Comparison of ENCODE assay signal across 13 mouse cellular contexts in genomic region chr10:17559980-17560379, GRCm38 (mm10).
DNase-seq lines count a peak whose midpoint lies in the region; ATAC-seq lines count a peak whose summit lies in the region.
"Had no signal": no experiment of that assay in that cellular context is flagged by ENCODE, and none has a peak within 500 bp of the region (broad histone marks: within the 10 kb centered on the region; RNA-seq: fewer than 3 reads in every experiment).

No protein-coding gene starts in this region.

- peaks cover 28% of the 10 kb centered on the region for H3K4me1 ChIP-seq in kidney, embryonic 16.5 days (ENCODE audit: insufficient read depth, low read length)
- H3K4me1 ChIP-seq in heart, embryonic 15.5 days (replicated peaks): peaks cover 18% of the 10 kb centered on the region

- 42% methylated on average over 3 of the region's 3 CpGs for WGBS in kidney, embryonic 16.5 days
- WGBS in heart, embryonic 15.5 days: 31% methylated on average over 3 of the region's 3 CpGs

- no peak overlapping the region for H3K9ac ChIP-seq in kidney, embryonic 16.5 days (replicated peaks; ENCODE audit: low read length)
- no peak overlapping the region for H3K9ac ChIP-seq in heart, embryonic 15.5 days

- no peaks in the 10 kb centered on the region for H3K27me3 ChIP-seq in kidney, embryonic 16.5 days (ENCODE audit: insufficient read depth, low read length)
- H3K27me3 ChIP-seq in heart, embryonic 15.5 days: no peaks in the 10 kb centered on the region

- H3K9me3 ChIP-seq in kidney, embryonic 16.5 days (ENCODE audit: low read length): no peaks in the 10 kb centered on the region
- no peaks in the 10 kb centered on the region for H3K9me3 ChIP-seq in heart, embryonic 15.5 days (replicated peaks)

- no peak overlapping the region for H3K4me3 ChIP-seq in kidney, embryonic 16.5 days (ENCODE audit: low read length)
- no peak overlapping the region for H3K4me3 ChIP-seq in heart, embryonic 15.5 days

- no peak for ATAC-seq in kidney, embryonic 16.5 days (ENCODE audit: low FRiP score, low TSS enrichment)
- ATAC-seq in heart, embryonic 15.5 days (replicated peaks; ENCODE audit: insufficient number of reproducible peaks, insufficient read depth, low FRiP score, low read depth): no peak
- ATAC-seq: hindbrain, embryonic 16.5 days had no signal

- peak; percentile 9 for DNase-seq in embryo, embryonic 10.5 days (ENCODE audit: low spot score)
- no peak for DNase-seq in embryo, embryonic 10 days (ENCODE audit: low spot score)
- no peak for DNase-seq in kidney, postnatal 4 days
- DNase-seq in 3T3-L1 (ENCODE audit: low read depth, low spot score): peak; percentile 52
- no peak for DNase-seq in cerebellum, postnatal 25 days
- no peak for DNase-seq in cerebellum, postnatal 4 days (ENCODE audit: low spot score in 2 of 2)
- DNase-seq: adrenal gland, postnatal 25 days; cerebellum, adult 9-11 months; gastrocnemius, postnatal 10 days; left cerebral cortex, postnatal 4 days had no signal

- no peaks in the 10 kb centered on the region for H3K36me3 ChIP-seq in kidney, embryonic 16.5 days (ENCODE audit: insufficient read depth, low read length)
- no peaks in the 10 kb centered on the region for H3K36me3 ChIP-seq in heart, embryonic 15.5 days

- H3K27ac ChIP-seq in kidney, embryonic 16.5 days (ENCODE audit: low read length): peak overlapping the region; percentile 16; the same call in 1 of the 2 replicates
- H3K27ac ChIP-seq in heart, embryonic 15.5 days: peak overlapping the region; percentile 57

- no peak overlapping the region for H3K4me2 ChIP-seq in kidney, embryonic 16.5 days (replicated peaks; ENCODE audit: low read depth, low read length)
- no peak overlapping the region for H3K4me2 ChIP-seq in heart, embryonic 15.5 days

Comparison
In these comparisons a context has a peak if more than half of its experiments do, and no peak if none do; other contexts are left out.
1. DNase-seq: peak in embryo, embryonic 10.5 days (single experiment) and 3T3-L1 (single experiment); none in embryo, embryonic 10 days (single experiment), kidney, postnatal 4 days (0 of 2), cerebellum, postnatal 25 days (0 of 2) and cerebellum, postnatal 4 days (0 of 2).